Mouse (Mus musculus) C2C12 (cell line): ENCODE data around the gene Ccdc116. TPM values are rescaled to one million over a fixed set of nuclear protein-coding genes. Genes with fewer than 3 reads are reported as not detected.

Experiments used
- H3K27me3 ChIP-seq: one replicate; pipeline ENCODE4 v1.6.1; 2011; ENCODE audit not compliant: control insufficient read depth, insufficient read depth, insufficient read length
- H3K36me3 ChIP-seq: one replicate; pipeline ENCODE4 v1.6.1; 2011; ENCODE audit not compliant: control insufficient read depth, insufficient read depth
- H3K4me3 ChIP-seq: one replicate; pipeline ENCODE4 v1.5.1; 2011; ENCODE audit warnings: mild to moderate bottlenecking, control low read depth; ENCODE audit not compliant: poor library complexity, insufficient read depth, severe bottlenecking
- H3K79me2 ChIP-seq: one replicate; pipeline ENCODE4 v1.6.1; 2011; ENCODE audit not compliant: control insufficient read depth, insufficient read depth
- H3K79me3 ChIP-seq: one replicate; pipeline ENCODE4 v1.6.1; 2011; ENCODE audit warnings: low read depth, control low read depth
- H3ac ChIP-seq: one replicate; pipeline ENCODE3; 2011; ENCODE audit warnings: low read depth; ENCODE audit not compliant: control insufficient read depth, insufficient read length
- CEBPB ChIP-seq: IDR thresholded peaks from one replicate; pipeline ENCODE4 v1.6.1; 2011; ENCODE audit warnings: low read depth, mild to moderate bottlenecking, control low read depth, moderate library complexity
- CTCF ChIP-seq: IDR thresholded peaks from one replicate; pipeline ENCODE4 v1.5.1; 2011; ENCODE audit not compliant: control insufficient read depth, insufficient read depth, insufficient read length
- FOSL1 ChIP-seq: IDR thresholded peaks from one replicate; pipeline ENCODE4 v1.8.0; 2011; ENCODE audit warnings: mild to moderate bottlenecking, low read length; ENCODE audit not compliant: poor library complexity, insufficient read depth, severe bottlenecking
- MAX ChIP-seq: IDR thresholded peaks from one replicate; pipeline ENCODE4 v1.6.1; 2011; ENCODE audit warnings: mild to moderate bottlenecking, control low read depth
- MYOD1 ChIP-seq: IDR thresholded peaks from one replicate; pipeline ENCODE4 v1.6.1; 2011; ENCODE audit warnings: low read depth; ENCODE audit not compliant: control insufficient read depth, insufficient read length
- MYOG ChIP-seq: IDR thresholded peaks from one replicate; pipeline ENCODE4 v1.6.1; 2011; ENCODE audit not compliant: control insufficient read depth, insufficient read length; ENCODE audit errors: extremely low read depth
- USF1 ChIP-seq: IDR thresholded peaks from one replicate; pipeline ENCODE4 v1.6.1; 2011; ENCODE audit warnings: low read depth, mild to moderate bottlenecking, control low read depth, moderate library complexity
- long read RNA-seq, 2 experiments: library from polyadenylated mRNA; unstranded; transcript quantifications; one replicate each; pipeline ENCODE4 v2.0.0; 2019 to 2020
- polyA plus RNA-seq: library from polyadenylated mRNA; unstranded; fragments of >200 nt; fragmentation: generic; extraction: Trizol; gene quantifications from one replicate; pipeline ENCODE4 v1.2.1, GENCODE M21; 2012; ENCODE audit warnings: missing spikeins

Gene Ccdc116
- polyA plus RNA-seq = 0.18 TPM
- long read RNA-seq, experiment 1 = 0 reads
- long read RNA-seq, experiment 2, partial matches to known transcripts = 0 of 1 reads
- long read RNA-seq, experiment 2, other reads (novel, unspliced or antisense) = 1 of 1 reads

GRCm38 (mm10) chr16:17146772-17147235, at the start of gene Ccdc116:
Ccdc116 (minus strand) TSS chr16:17147229.
- H3K79me3 ChIP-seq = no peaks in the 10 kb centered on the region
- H3K27me3 ChIP-seq = no peaks in the 10 kb centered on the region
- peak within 1 kb of the TSS; percentile 36 for H3K4me3 ChIP-seq
- H3ac ChIP-seq = peak within 1 kb of the TSS; percentile 61
- no peaks in the 10 kb centered on the region for H3K79me2 ChIP-seq
- TF ChIP-seq USF1 (no peak), MAX (peak; percentile 76), CTCF (peak; percentile 13)
- peaks cover 3% of the 10 kb centered on the region for H3K36me3 ChIP-seq

- Histone ChIP-seq H3K4me3 (no peak overlapping the region), H3K79me3 (peaks cover 96% of the 10 kb centered on the region), H3K27me3 (no peaks in the 10 kb centered on the region), H3K79me2 (peaks cover 100% of the 10 kb centered on the region), H3ac (no peak overlapping the region), H3K36me3 (peaks cover 30% of the 10 kb centered on the region)
- TF ChIP-seq MYOD1 (no peak), CEBPB (no peak), MAX (no peak), MYOG (no peak), CTCF (no peak), FOSL1 (no peak), USF1 (no peak)
These were observed 46.8 kb upstream of the Ccdc116 start for GRCm38 (mm10) chr16:17193823-17194222.

- H3K27me3 ChIP-seq = no peaks in the 10 kb centered on the region
- H3ac ChIP-seq = no peak overlapping the region
- TF ChIP-seq CEBPB (no peak), CTCF (no peak), FOSL1 (no peak), USF1 (no peak), MAX (no peak), MYOD1 (no peak), MYOG (no peak)
- H3K79me2 ChIP-seq = peaks cover 100% of the 10 kb centered on the region
- peaks cover 96% of the 10 kb centered on the region for H3K79me3 ChIP-seq
- H3K4me3 ChIP-seq = no peak overlapping the region
- H3K36me3 ChIP-seq = peaks cover 25% of the 10 kb centered on the region
These were observed 38.4 kb upstream of the Ccdc116 start for GRCm38 (mm10) chr16:17185475-17185874.

GRCm38 (mm10) chr16:17183003-17183402, 36.0 kb upstream of the Ccdc116 start:
- TF ChIP-seq FOSL1 = no peak
- no peak for TF ChIP-seq MYOD1
- no peak for TF ChIP-seq MYOG
- no peak for TF ChIP-seq CEBPB
- TF ChIP-seq MAX = no peak
- TF ChIP-seq CTCF = no peak
- TF ChIP-seq USF1 = no peak
- Histone ChIP-seq H3K79me3 (peaks cover 94% of the 10 kb centered on the region), H3ac (no peak overlapping the region), H3K79me2 (peaks cover 100% of the 10 kb centered on the region), H3K4me3 (no peak overlapping the region), H3K27me3 (no peaks in the 10 kb centered on the region), H3K36me3 (peaks cover 29% of the 10 kb centered on the region)

- Histone ChIP-seq H3K79me3 (peaks cover 94% of the 10 kb centered on the region), H3K4me3 (no peak overlapping the region), H3K27me3 (no peaks in the 10 kb centered on the region), H3K79me2 (peaks cover 100% of the 10 kb centered on the region), H3K36me3 (peaks cover 31% of the 10 kb centered on the region), H3ac (no peak overlapping the region)
- TF ChIP-seq MAX (no peak), FOSL1 (no peak), CEBPB (no peak), MYOD1 (no peak), USF1 (no peak), MYOG (no peak), CTCF (no peak)
These were observed 35.1 kb upstream of the Ccdc116 start for GRCm38 (mm10) chr16:17182136-17182535.

GRCm38 (mm10) chr16:17181382-17181781, 34.4 kb upstream of the Ccdc116 start:
- H3K36me3 ChIP-seq = peaks cover 25% of the 10 kb centered on the region
- H3ac ChIP-seq = no peak overlapping the region
- TF ChIP-seq CTCF = no peak
- TF ChIP-seq CEBPB = no peak
- TF ChIP-seq USF1 = no peak
- no peak for TF ChIP-seq MAX
- TF ChIP-seq FOSL1 = no peak
- no peak for TF ChIP-seq MYOG
- TF ChIP-seq MYOD1 = no peak
- no peaks in the 10 kb centered on the region for H3K27me3 ChIP-seq
- no peak overlapping the region for H3K4me3 ChIP-seq
- peaks cover 93% of the 10 kb centered on the region for H3K79me3 ChIP-seq
- peaks cover 100% of the 10 kb centered on the region for H3K79me2 ChIP-seq
